Mouse (Mus musculus) hindbrain, embryonic 16.5 days (tissue): Measurements from ENCODE around the gene Thsd7b. TPM values are rescaled to one million over a fixed set of nuclear protein-coding genes. Genes with fewer than 3 reads are reported as not detected.
A peak's percentile ranks its signal among the peaks of the same experiment; 100 is the strongest.

ENCODE experiments used
- ATAC-seq: fragments of 200-750 bp; cut with Nextera tagmentation; 2 replicates; pipeline ENCODE4 v1.8.0; 2017; ENCODE audit warnings: moderate TSS enrichment, moderate library complexity
- H3K27ac ChIP-seq: fragments of 300-500 bp; sonication (generic); 2 replicates; pipeline ENCODE4 v1.5.1; 2014; ENCODE audit warnings: low read depth, mild to moderate bottlenecking, control low read depth, low read length, moderate library complexity
- H3K27me3 ChIP-seq: fragments of 300-500 bp; sonication (generic); replicated peaks from 2 replicates; pipeline ENCODE4 v1.6.1; 2014; ENCODE audit warnings: low read length; ENCODE audit not compliant: control insufficient read depth, insufficient read depth
- H3K36me3 ChIP-seq: fragments of 300-500 bp; sonication (generic); 2 replicates; pipeline ENCODE4 v1.6.1; 2014; ENCODE audit warnings: mild to moderate bottlenecking, low read length, moderate library complexity, mixed read lengths; ENCODE audit not compliant: control insufficient read depth, insufficient read depth
- H3K4me1 ChIP-seq: fragments of 300-500 bp; sonication (generic); 2 replicates; pipeline ENCODE4 v1.6.1; 2014; ENCODE audit warnings: low read depth, low read length; ENCODE audit not compliant: control insufficient read depth, insufficient read depth
- H3K4me2 ChIP-seq: fragments of 300-500 bp; sonication (generic); 2 replicates; pipeline ENCODE4 v1.6.1; 2014; ENCODE audit warnings: mild to moderate bottlenecking, low read length, control low read depth, moderate library complexity
- H3K4me3 ChIP-seq: fragments of 300-500 bp; sonication (generic); 2 replicates; pipeline ENCODE4 v1.5.1; 2014; ENCODE audit warnings: mild to moderate bottlenecking, low read length, control low read depth, moderate library complexity
- H3K9ac ChIP-seq: fragments of 300-500 bp; sonication (generic); 2 replicates; pipeline ENCODE4 v1.6.1; 2014; ENCODE audit warnings: low read depth, mild to moderate bottlenecking, control low read depth, low read length, moderate library complexity
- H3K9me3 ChIP-seq: fragments of 300-500 bp; sonication (generic); 2 replicates; pipeline ENCODE4 v1.6.1; 2014; ENCODE audit warnings: mild to moderate bottlenecking, low read length, moderate library complexity; ENCODE audit not compliant: control insufficient read depth
- WGBS: fragments of 180-500 bp; shearing (Covaris S2); extraction: QIAGEN DNeasy Blood & Tissue Kit; methylation state at CpG from one replicate; pipeline ENCODE4 v1.1.7; 2014; 5-methylcytosine and 5-hydroxymethylcytosine counted together
- polyA plus RNA-seq: library from polyadenylated mRNA; unstranded; fragments of >200 nt; fragmentation: Nextera tagmentation; extraction: Ambion mirVana; gene quantifications from 2 replicates; pipeline ENCODE4 v1.2.1, GENCODE M21; 2015

Gene Thsd7b
- polyA plus RNA-seq, 1 experiment from 2014 or later = 14.7 TPM

DNA sequence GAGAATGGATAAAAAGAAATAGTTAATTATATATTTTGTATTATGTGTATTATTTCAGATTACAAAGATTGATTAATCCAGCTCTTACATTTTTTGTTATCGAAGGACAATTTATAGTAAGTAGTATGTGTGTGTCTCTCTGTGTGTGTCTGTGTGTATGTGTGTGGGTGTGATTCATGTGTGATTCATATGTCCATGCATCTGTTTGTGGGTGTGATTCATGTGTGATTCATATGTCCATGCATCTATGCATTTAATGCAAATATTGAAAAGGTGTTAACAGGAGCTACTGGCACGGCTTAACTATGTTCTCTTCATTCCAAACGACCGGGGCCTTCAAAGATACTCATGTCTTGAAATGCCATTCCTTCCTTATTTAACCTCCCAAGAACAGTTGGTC, 90.3 kb downstream of the Thsd7b start:
- Histone ChIP-seq H3K4me3 (no peak overlapping the region), H3K9ac (no peak overlapping the region), H3K9me3 (no peaks in the 10 kb centered on the region), H3K36me3 (no peaks in the 10 kb centered on the region), H3K27ac (no peak overlapping the region), H3K4me2 (no peak overlapping the region), H3K27me3 (no peaks in the 10 kb centered on the region), H3K4me1 (no peaks in the 10 kb centered on the region)
- 94% methylated on average over 4 of the region's 4 CpGs for WGBS
- no peak for ATAC-seq

DNA sequence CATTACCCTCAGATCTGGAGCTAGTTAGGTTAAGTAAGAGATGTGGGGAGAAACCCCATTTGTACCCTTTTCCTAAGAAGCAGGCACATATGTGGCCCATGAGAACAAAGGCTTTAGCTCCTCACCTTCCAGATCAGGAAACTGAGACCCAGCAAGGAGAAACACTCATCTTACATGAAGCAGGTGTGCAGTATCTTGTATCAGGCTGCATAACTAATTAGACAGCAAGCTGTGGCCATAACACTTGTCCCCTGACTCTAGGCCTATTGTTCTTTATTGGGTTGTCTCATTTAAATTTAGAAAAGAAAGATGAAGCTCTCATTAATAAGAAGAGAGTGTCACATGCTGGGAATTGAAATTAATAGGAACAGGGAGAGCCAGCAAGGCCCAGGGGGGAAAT, 91.7 kb downstream of the Thsd7b start:
- Histone ChIP-seq H3K27ac (no peak overlapping the region), H3K9ac (no peak overlapping the region), H3K4me3 (no peak overlapping the region), H3K27me3 (no peaks in the 10 kb centered on the region), H3K4me1 (no peaks in the 10 kb centered on the region), H3K36me3 (no peaks in the 10 kb centered on the region), H3K9me3 (no peaks in the 10 kb centered on the region), H3K4me2 (no peak overlapping the region)
- no peak for ATAC-seq

DNA sequence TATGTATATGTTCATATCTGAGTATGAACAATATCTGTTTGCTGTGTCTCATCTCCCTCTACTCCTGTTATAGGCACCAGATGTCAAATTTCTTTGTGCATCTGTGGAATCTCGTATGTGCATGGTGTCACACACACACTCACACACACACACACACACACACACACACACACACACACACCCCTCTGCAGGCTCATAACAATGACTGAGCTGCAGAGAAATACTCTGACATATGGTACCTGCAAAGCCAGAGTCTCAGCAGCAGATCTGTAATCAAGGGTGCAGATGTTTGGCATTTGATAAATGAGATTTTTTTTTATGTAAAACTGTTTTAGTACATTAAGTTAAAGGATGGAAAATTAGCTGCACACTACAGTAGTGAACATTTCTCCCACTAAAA, 92.5 kb downstream of the Thsd7b start:
- no peak for ATAC-seq
- 30% methylated on average over 1 of the region's 1 CpGs for WGBS

DNA sequence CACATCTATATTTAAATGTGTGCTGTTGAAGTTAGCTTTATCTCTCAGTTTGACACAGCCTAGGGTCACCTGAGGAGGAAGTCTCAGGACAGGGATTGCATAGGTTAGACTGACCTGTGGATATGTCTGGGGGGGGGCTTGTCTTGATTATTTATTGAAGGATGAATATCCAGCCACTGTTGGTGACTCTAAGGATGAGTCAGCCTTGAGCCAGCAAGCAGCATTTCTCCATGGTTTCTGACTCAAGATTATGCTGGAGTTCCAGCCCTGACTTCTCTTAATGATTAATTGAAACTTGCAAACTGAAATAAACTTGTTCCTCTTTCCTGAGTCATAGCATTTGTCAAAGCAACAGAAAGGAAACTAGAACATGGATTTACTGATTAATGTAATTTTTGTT, 113.4 kb downstream of the Thsd7b start:
- Histone ChIP-seq H3K4me1 (no peaks in the 10 kb centered on the region), H3K27ac (no peak overlapping the region), H3K4me3 (no peak overlapping the region), H3K36me3 (no peaks in the 10 kb centered on the region), H3K27me3 (no peaks in the 10 kb centered on the region), H3K9me3 (no peaks in the 10 kb centered on the region), H3K9ac (no peak overlapping the region), H3K4me2 (no peak overlapping the region)
- ATAC-seq = no peak

More for the DNA sequence above, 92.5 kb downstream of the Thsd7b start:
- Histone ChIP-seq H3K27ac (no peak overlapping the region), H3K9ac (no peak overlapping the region), H3K27me3 (no peaks in the 10 kb centered on the region), H3K36me3 (no peaks in the 10 kb centered on the region), H3K4me3 (no peak overlapping the region), H3K4me1 (no peaks in the 10 kb centered on the region), H3K9me3 (no peaks in the 10 kb centered on the region), H3K4me2 (no peak overlapping the region)

DNA sequence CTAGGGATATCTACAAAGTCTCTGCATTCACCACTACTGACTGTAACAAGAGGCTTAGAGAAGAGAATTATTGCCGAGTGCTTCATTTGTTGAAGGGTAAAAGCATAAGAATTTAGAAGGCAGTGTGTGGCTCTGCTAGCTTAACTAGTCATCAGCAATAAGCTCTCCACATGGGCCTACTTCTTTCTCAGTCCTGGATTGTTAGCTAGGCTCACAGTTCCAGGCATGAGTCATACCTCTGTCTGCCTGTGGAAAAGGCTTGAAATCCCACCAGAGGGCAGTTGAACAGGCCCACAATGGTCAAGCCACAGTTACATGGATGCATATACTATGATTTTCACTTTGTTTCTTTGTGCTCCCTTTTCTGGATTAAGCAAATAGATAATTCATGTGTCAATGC, 138.5 kb downstream of the Thsd7b start:
- no peak overlapping the region for H3K4me3 ChIP-seq
- no peaks in the 10 kb centered on the region for H3K27me3 ChIP-seq
- H3K36me3 ChIP-seq = no peaks in the 10 kb centered on the region
- no peak for ATAC-seq
- H3K4me1 ChIP-seq = no peaks in the 10 kb centered on the region
- no peak overlapping the region for H3K27ac ChIP-seq
- H3K9ac ChIP-seq = no peak overlapping the region
- no peak overlapping the region for H3K4me2 ChIP-seq
- H3K9me3 ChIP-seq = no peaks in the 10 kb centered on the region
- 91% methylated on average over 1 of the region's 1 CpGs for WGBS

DNA sequence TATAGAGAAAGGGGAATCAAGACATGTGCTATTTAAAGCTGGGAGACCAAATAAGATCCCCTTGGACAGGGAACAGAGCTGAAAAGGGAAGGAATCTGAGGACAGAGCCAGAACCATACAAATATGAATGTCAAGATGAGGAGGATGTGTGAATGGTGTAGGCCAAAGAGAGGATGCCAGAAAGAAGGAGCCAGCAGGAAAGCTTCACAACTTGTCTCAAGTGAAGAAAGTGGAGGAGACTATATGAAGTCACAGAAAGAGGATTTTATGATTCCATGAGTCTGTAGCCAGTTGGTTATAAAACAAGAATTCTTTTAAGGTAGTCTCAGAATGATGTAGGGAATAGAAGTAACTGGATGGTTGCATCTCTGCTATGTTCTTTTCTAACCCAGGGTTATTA, 148.5 kb downstream of the Thsd7b start:
- Histone ChIP-seq H3K4me1 (no peaks in the 10 kb centered on the region), H3K36me3 (no peaks in the 10 kb centered on the region), H3K9me3 (no peaks in the 10 kb centered on the region), H3K9ac (no peak overlapping the region), H3K27ac (no peak overlapping the region), H3K27me3 (no peaks in the 10 kb centered on the region), H3K4me3 (no peak overlapping the region), H3K4me2 (no peak overlapping the region)
- no peak for ATAC-seq

DNA sequence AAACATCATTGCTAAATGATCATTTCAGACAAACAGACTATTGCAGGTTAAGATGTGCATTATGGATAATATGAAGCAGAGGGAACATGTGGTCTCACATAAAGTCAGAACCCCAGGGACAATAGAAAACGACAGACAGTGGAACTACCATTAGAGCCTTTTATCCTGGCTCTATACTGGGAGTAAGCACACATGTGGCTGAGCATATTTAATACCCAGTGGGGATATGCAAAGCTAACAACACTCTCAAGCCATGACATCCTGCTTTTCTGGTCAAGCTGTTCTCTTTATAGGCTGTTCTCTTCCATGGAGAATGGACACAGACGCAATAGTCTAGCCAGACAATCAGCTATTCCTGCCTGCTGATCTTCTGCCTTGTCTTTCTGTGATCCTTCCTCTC, 191.3 kb downstream of the Thsd7b start:
- H3K9ac ChIP-seq = no peak overlapping the region
- H3K9me3 ChIP-seq = no peaks in the 10 kb centered on the region
- no peak overlapping the region for H3K4me2 ChIP-seq
- no peaks in the 10 kb centered on the region for H3K27me3 ChIP-seq
- no peak overlapping the region for H3K4me3 ChIP-seq
- ATAC-seq = no peak
- H3K4me1 ChIP-seq = no peaks in the 10 kb centered on the region
- 46% methylated on average over 2 of the region's 2 CpGs for WGBS
- H3K36me3 ChIP-seq = no peaks in the 10 kb centered on the region
- no peak overlapping the region for H3K27ac ChIP-seq

DNA sequence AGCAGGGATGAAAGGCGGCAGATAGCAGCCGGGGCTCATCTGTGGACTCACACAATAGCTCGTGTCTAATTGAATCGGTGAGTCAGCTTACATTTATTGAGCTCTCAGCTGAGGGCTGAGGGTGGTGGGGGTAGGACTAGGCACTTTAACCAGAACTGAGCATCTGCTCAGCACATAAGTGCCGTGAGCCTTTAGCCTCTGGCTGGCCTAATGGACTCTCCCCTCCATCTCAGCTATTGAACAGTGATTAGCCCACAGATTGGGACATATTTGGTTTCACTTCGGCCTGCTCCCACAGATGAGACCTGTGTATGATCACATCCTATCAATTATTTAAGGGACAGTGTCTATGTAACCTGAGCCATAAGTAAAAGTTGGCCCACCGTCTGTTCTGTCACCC, 200.4 kb downstream of the Thsd7b start:
- no peak overlapping the region for H3K9ac ChIP-seq
- H3K36me3 ChIP-seq = no peaks in the 10 kb centered on the region
- H3K27me3 ChIP-seq = no peaks in the 10 kb centered on the region
- 41% methylated on average over 7 of the region's 7 CpGs for WGBS
- no peaks in the 10 kb centered on the region for H3K4me1 ChIP-seq
- no peaks in the 10 kb centered on the region for H3K9me3 ChIP-seq
- 0 out of 2 replicates have a peak, but pooled peaks have one; percentile 24 for ATAC-seq
- H3K4me3 ChIP-seq = no peak overlapping the region
- no peak overlapping the region for H3K4me2 ChIP-seq
- no peak overlapping the region for H3K27ac ChIP-seq

DNA sequence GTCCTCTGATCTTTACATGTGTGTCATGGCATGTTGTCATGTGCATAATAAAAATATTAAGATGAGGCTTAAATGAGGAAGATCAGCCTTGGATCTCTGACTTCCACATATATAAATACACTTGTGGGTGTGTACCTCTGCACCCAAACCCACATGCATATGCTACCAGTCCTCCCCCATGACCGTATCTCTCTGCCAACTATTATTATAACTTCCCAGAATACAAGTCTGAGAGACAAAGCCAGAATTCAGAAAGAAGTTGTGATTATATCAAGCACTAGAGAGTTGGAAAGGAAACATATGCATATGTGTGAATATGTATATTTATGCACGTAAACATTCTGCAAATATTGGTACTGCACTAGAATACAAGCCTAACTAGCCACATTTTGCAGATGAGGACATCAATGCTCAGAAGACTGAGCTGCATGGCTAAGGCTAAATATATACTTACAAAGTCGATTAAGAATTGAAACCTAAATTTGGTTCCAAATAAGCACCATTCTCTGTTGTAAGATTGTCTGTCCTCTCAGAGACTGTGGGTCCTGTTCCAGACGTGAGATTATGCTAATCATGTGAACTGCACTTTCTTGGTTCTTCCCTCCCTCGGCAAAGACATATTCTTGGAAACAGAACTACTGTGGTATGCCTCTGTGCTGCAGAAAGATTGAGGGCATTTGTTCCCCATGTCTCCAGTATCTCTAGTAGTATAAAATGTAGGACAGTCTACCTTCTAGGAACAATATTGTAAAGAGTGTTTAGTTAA, 211.3 kb downstream of the Thsd7b start:
- Histone ChIP-seq H3K4me2 (no peak overlapping the region), H3K27ac (no peak overlapping the region), H3K9ac (no peak overlapping the region), H3K9me3 (no peaks in the 10 kb centered on the region), H3K27me3 (no peaks in the 10 kb centered on the region), H3K4me1 (no peaks in the 10 kb centered on the region), H3K36me3 (no peaks in the 10 kb centered on the region), H3K4me3 (no peak overlapping the region)
- WGBS = 87% methylated on average over 5 of the region's 5 CpGs
- no peak for ATAC-seq

DNA sequence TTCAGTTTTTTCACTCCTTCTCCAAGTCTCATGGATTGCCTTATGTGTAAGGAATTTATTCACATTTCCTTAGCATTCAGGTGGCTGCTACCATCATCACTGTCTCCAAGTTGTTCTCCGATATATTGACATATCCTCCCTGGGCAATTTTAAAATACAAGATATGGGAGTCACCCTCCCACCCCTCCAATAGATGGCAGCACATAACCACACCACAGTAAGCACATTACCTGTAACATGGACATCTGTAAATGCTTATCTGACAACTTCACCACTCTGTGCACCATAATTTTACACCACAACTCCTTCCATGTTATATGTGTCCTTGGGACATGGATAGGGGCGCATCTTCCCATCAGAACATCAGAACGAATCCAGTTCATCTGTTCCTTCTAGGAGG, 218.0 kb downstream of the Thsd7b start:
- 96% methylated on average over 3 of the region's 3 CpGs for WGBS
- ATAC-seq = no peak
- no peak overlapping the region for H3K9ac ChIP-seq
- H3K4me3 ChIP-seq = no peak overlapping the region
- no peak overlapping the region for H3K4me2 ChIP-seq
- H3K4me1 ChIP-seq = no peaks in the 10 kb centered on the region
- no peaks in the 10 kb centered on the region for H3K36me3 ChIP-seq
- no peaks in the 10 kb centered on the region for H3K27me3 ChIP-seq
- H3K9me3 ChIP-seq = no peaks in the 10 kb centered on the region
- H3K27ac ChIP-seq = no peak overlapping the region
